Mouse (Mus musculus) heart, embryonic 11.5 days (tissue): Measurements from ENCODE around the gene Eda. TPM values are rescaled to one million over a fixed set of nuclear protein-coding genes. Genes with fewer than 3 reads are reported as not detected.
A peak's percentile ranks its signal among the peaks of the same experiment; 100 is the strongest.

Experiments used
- ATAC-seq: fragments of 200-750 bp; cut with Nextera tagmentation; replicated peaks from 2 replicates; pipeline ENCODE4 v1.8.0; 2017; ENCODE audit warnings: moderate library complexity; ENCODE audit not compliant: insufficient number of reproducible peaks, low FRiP score, low TSS enrichment
- H3K27ac ChIP-seq: fragments of 300-500 bp; sonication (generic); 2 replicates; pipeline ENCODE4 v1.5.1; 2014; ENCODE audit warnings: mild to moderate bottlenecking, low read depth, low read length
- H3K27me3 ChIP-seq: fragments of 300-500 bp; sonication (generic); 2 replicates; pipeline ENCODE4 v1.6.1; 2014; ENCODE audit warnings: mild to moderate bottlenecking, low read length, mixed read lengths; ENCODE audit not compliant: control insufficient read depth, insufficient read depth
- H3K36me3 ChIP-seq: fragments of 300-500 bp; sonication (generic); 2 replicates; pipeline ENCODE4 v1.6.1; 2014; ENCODE audit warnings: mild to moderate bottlenecking, low read length, moderate library complexity, mixed read lengths; ENCODE audit not compliant: control insufficient read depth, insufficient read depth
- H3K4me1 ChIP-seq: fragments of 300-500 bp; sonication (generic); 2 replicates; pipeline ENCODE4 v1.6.1; 2014; ENCODE audit warnings: low read length; ENCODE audit not compliant: control insufficient read depth, insufficient read depth
- H3K4me2 ChIP-seq: fragments of 300-500 bp; sonication (generic); 2 replicates; pipeline ENCODE4 v1.6.1; 2014; ENCODE audit warnings: mild to moderate bottlenecking, moderate library complexity
- H3K4me3 ChIP-seq: fragments of 300-500 bp; sonication (generic); 2 replicates; pipeline ENCODE4 v1.5.1; 2014; ENCODE audit warnings: low read depth, low read length
- H3K9ac ChIP-seq: fragments of 300-500 bp; sonication (generic); 2 replicates; pipeline ENCODE4 v1.6.1; 2014; ENCODE audit warnings: mild to moderate bottlenecking, low read depth, low read length, moderate library complexity
- H3K9me3 ChIP-seq: fragments of 300-500 bp; sonication (generic); replicated peaks from 2 replicates; pipeline ENCODE4 v1.6.1; 2016; ENCODE audit warnings: low read length; ENCODE audit not compliant: control insufficient read depth
- WGBS: fragments of 180-500 bp; shearing (Covaris S2); extraction: QIAGEN DNeasy Blood & Tissue Kit; methylation state at CpG from one replicate; pipeline ENCODE4 v1.1.7; 2014; ENCODE audit not compliant: insufficient replicate concordance; 5-methylcytosine and 5-hydroxymethylcytosine counted together
- microRNA counts: library from miRNA; unstranded; fragments of <30 nt; microRNA quantifications from one replicate; lab custom pipeline; 2015
- microRNA-seq: library from miRNA; unstranded; fragments of <30 nt; microRNA quantifications from one replicate; pipeline ENCODE4, GENCODE M21; 2016; ENCODE audit warnings: borderline number of aligned reads
- polyA plus RNA-seq: library from polyadenylated mRNA; unstranded; fragments of >200 nt; fragmentation: Nextera tagmentation; extraction: Ambion mirVana; gene quantifications from 2 replicates; pipeline ENCODE4 v1.2.1, GENCODE M21; 2014

Gene Eda
- polyA plus RNA-seq, 1 experiment from 2014 or later, result 1.4 TPM

- Histone ChIP-seq H3K4me1 (no peaks in the 10 kb centered on the region), H3K4me2 (no peak overlapping the region), H3K9me3 (no peaks in the 10 kb centered on the region), H3K27ac (no peak overlapping the region), H3K36me3 (no peaks in the 10 kb centered on the region), H3K9ac (no peak overlapping the region), H3K4me3 (no peak overlapping the region), H3K27me3 (no peaks in the 10 kb centered on the region)
- 85% methylated on average over 7 of the region's 7 CpGs for WGBS
- ATAC-seq, result no peak
These were observed 468.1 kb downstream of the Eda start for GRCm38 (mm10) chrX:100443532-100443931.

MicroRNAs within 50 kb of the gene (microRNA counts, 519-probe panel; counts per million panel counts)
- 2,320 counts per million, percentile 5 among the panel's probes with 10 or more counts for microRNA mmu-miR-676 (lab: Ali Mortazavi, UCI)

Small RNA genes within 50 kb of the gene (microRNA-seq; reads per million reads assigned to microRNA genes)
- 485 reads per million, percentile 80 among the genes with 10 or more reads in this experiment for gene Mir676

Other genes starting within 250 kb of the Eda start
- 0.11 TPM in 1 of 2 replicates, not detected in the other for gene Tmem28, start 154.6 kb upstream of the Eda start, polyA plus RNA-seq